Mouse (Mus musculus): ENCODE data around the gene Aurkb. TPM values are rescaled to one million over a fixed set of nuclear protein-coding genes. Genes with fewer than 3 reads are reported as not detected.
A peak's percentile ranks its signal among the peaks of the same experiment; 100 is the strongest.

The Aurkb gene
- total RNA-seq, 2 experiments from 2014 or later, result 0.54 to 0.79 TPM

GRCm38 (mm10) chr11:69062194-69062760 is 16.8 kb downstream of the Aurkb start:
- TF ChIP-seq CTCF (conservative IDR thresholded peaks at IDR 0.05), result no peak

GRCm38 (mm10) chr11:69062761-69063224 is 17.3 kb downstream of the Aurkb start:
- DNase-seq (ENCODE audit: low spot score in 2 of 2), result peak; percentile 93 to 97
- Histone ChIP-seq H3K27ac (peak overlapping the region; percentile 87), H3K4me3 (peak overlapping the region; percentile 68)
- TF ChIP-seq CTCF (conservative IDR thresholded peaks at IDR 0.05), result no peak

More at GRCm38 (mm10) chr11:69062194-69062760, 16.8 kb downstream of the Aurkb start:
- peak overlapping the region; percentile 68 for H3K4me3 ChIP-seq
- DNase-seq (ENCODE audit: low spot score in 2 of 2), result peak in 1 of 2 experiments; percentile 82
- H3K27ac ChIP-seq, result peak overlapping the region; percentile 87

- TF ChIP-seq CTCF (conservative IDR thresholded peaks at IDR 0.05), result no peak
- H3K4me3 ChIP-seq, result peak overlapping the region; percentile 68
- DNase-seq (ENCODE audit: low spot score in 2 of 2), result peak in 1 of 2 experiments; percentile 82
- H3K27ac ChIP-seq, result peak overlapping the region; percentile 87
Observed at GRCm38 (mm10) chr11:69063413-69064201, 18.2 kb downstream of the Aurkb start.

GRCm38 (mm10) chr11:69064259-69065133 is 19.0 kb downstream of the Aurkb start:
- TF ChIP-seq CTCF (conservative IDR thresholded peaks at IDR 0.05), result no peak
- Histone ChIP-seq H3K4me3 (peak overlapping the region; percentile 68), H3K27ac (peak overlapping the region; percentile 69)
- DNase-seq (ENCODE audit: low spot score in 2 of 2), result no peak

- TF ChIP-seq CTCF (conservative IDR thresholded peaks at IDR 0.05), result no peak
- Histone ChIP-seq H3K27ac (no peak overlapping the region), H3K4me3 (no peak overlapping the region)
- DNase-seq (ENCODE audit: low spot score in 2 of 2), result no peak
Observed at GRCm38 (mm10) chr11:69065394-69065925, 20.0 kb downstream of the Aurkb start.

GRCm38 (mm10) chr11:69066163-69066861 is 20.9 kb downstream of the Aurkb start:
- no peak for TF ChIP-seq CTCF (conservative IDR thresholded peaks at IDR 0.05)
- Histone ChIP-seq H3K27ac (peak overlapping the region; percentile 84), H3K4me3 (peak overlapping the region; percentile 31)
- DNase-seq (ENCODE audit: low spot score in 2 of 2), result no peak

- peak; percentile 98 for TF ChIP-seq CTCF (conservative IDR thresholded peaks at IDR 0.05)
- Histone ChIP-seq H3K27ac (peak overlapping the region; percentile 84), H3K4me3 (peak overlapping the region; percentile 31)
- DNase-seq (ENCODE audit: low spot score in 2 of 2), result peak; percentile 88 to 92
Observed at GRCm38 (mm10) chr11:69066956-69067355, 21.5 kb downstream of the Aurkb start.

- Histone ChIP-seq H3K27ac (peak overlapping the region; percentile 84), H3K4me3 (no peak overlapping the region)
- DNase-seq (ENCODE audit: low spot score in 2 of 2), result no peak
- TF ChIP-seq CTCF (conservative IDR thresholded peaks at IDR 0.05), result no peak
Observed at GRCm38 (mm10) chr11:69067601-69068000, 22.2 kb downstream of the Aurkb start.

GRCm38 (mm10) chr11:69070093-69070492 is 24.6 kb downstream of the Aurkb start:
- peak overlapping the region; percentile 78 for H3K4me3 ChIP-seq
- peak overlapping the region; percentile 97 for H3K27ac ChIP-seq
- DNase-seq (ENCODE audit: low spot score in 2 of 2), result no peak
- no peak for TF ChIP-seq CTCF (conservative IDR thresholded peaks at IDR 0.05)

GRCm38 (mm10) chr11:69070590-69071222 is 25.3 kb downstream of the Aurkb start, which contains the start of gene Tmem107:
Tmem107 (plus strand) TSS chr11:69070806.
- Histone ChIP-seq H3K27ac (peak within 1 kb of the TSS; percentile 97), H3K4me3 (peak within 1 kb of the TSS; percentile 78)
- DNase-seq (ENCODE audit: low spot score in 2 of 2), result peak; percentile 91 to 92
- no peak for TF ChIP-seq CTCF (conservative IDR thresholded peaks at IDR 0.05)

- DNase-seq (ENCODE audit: low spot score in 2 of 2), result no peak
- TF ChIP-seq CTCF (conservative IDR thresholded peaks at IDR 0.05), result no peak
- H3K27ac ChIP-seq, result peak overlapping the region; percentile 97
- H3K4me3 ChIP-seq, result peak overlapping the region; percentile 78
Observed at GRCm38 (mm10) chr11:69071262-69071661, 25.8 kb downstream of the Aurkb start.
